Mouse (Mus musculus) frontal cortex, postnatal 10 days (tissue): ENCODE results near the gene Ppp1r3d.

Experiments
- DNase-seq, 2 experiments: peaks; one replicate each; pipeline ENCODE4 v3.0.0; 2022; ENCODE audit warnings: low spot score in 2 of 2, mixed read lengths in 1 of 2

Ppp1r3d gene

DNA sequence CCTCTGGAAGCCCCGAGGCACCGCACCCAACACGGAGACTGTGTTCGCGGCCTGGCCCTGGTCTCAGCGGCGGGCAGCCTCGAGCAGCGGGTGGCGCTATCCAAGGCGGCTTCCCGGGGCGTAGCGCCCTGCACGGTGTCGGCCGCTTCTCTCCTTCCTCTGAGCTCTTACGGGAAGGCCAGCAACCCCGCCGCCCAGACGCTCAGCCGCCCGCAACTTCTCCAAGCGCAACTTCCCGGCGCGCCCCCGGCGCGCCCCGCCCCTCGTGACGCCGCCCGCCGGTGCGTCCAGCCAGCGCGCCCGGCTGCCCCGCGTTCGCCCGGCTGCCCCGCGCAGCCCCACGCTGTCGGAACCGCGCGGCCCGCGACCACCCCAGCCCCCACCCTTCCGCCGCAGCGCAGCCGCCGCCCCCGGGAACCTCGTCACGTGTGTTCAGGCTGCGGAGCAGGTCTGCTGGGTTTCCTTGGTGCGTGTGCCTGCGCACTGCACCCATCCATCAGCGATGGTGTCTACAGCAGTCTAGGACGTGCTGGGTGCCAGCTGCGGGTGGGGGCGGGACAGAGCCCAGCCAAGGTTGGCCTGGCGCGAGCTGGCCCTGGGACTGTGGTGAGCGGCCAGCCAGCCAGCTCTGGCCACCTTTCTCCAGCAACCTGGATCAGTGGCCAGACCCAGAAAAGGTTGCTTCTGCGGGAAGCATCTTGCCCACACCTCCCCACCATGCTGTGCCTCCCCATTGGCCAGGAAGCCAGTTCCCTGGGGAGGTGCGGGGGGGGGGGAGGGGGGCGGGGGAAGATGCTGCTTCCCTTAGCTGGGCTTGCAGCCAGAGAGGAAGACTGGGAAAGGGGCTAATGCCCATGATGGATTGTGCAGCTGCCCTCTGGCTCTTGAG is at the start of gene Ppp1r3d, which contains the start of gene Fam217b:
Gene Ppp1r3d (minus strand): TSS at position 212 of the 889 bp plus-strand sequence.
Gene Fam217b (plus strand): TSS at position 264 of the 889 bp plus-strand sequence.
- peak; percentile 51 to 62 for DNase-seq

DNA sequence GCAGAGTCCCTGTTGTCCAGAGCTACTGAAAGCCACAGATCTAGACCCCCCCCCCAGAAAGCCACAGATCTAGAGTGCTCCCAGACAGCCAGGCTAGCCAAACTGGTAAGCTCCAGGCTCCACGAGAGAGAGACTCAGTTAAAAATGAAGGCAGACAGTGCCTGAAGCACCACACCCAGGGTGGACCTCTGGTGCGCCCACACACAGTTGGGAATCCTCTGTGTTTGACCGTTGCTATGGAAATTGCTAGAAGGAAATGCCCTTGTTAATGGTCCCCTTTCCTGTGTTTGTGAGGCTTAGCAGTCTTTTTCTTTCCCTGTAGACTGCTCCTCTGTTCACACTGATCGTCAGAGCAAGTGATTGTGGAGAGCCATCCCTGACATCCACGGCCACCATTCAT is 46.1 kb upstream of the Ppp1r3d start:
- no peak for DNase-seq

DNA sequence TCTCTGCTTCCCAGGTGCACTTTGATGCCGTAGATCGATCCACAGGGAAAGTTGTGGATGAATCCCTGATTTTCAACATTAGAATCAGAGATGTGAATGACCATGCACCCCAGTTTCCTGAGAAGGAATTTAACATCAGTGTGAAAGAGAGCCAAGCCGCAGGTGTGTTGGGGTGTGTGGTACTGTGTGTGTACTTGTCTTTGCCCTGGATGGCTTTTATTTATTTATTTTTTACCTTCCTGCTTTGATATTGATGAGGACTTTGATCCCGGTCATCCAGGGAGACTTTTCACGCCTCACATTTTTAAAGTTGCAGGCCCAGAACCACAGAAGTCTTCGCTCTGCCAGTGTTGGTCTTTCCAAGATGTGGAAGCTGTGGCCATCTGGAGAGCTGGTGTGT is 43.1 kb upstream of the Ppp1r3d start:
- no peak for DNase-seq

DNA sequence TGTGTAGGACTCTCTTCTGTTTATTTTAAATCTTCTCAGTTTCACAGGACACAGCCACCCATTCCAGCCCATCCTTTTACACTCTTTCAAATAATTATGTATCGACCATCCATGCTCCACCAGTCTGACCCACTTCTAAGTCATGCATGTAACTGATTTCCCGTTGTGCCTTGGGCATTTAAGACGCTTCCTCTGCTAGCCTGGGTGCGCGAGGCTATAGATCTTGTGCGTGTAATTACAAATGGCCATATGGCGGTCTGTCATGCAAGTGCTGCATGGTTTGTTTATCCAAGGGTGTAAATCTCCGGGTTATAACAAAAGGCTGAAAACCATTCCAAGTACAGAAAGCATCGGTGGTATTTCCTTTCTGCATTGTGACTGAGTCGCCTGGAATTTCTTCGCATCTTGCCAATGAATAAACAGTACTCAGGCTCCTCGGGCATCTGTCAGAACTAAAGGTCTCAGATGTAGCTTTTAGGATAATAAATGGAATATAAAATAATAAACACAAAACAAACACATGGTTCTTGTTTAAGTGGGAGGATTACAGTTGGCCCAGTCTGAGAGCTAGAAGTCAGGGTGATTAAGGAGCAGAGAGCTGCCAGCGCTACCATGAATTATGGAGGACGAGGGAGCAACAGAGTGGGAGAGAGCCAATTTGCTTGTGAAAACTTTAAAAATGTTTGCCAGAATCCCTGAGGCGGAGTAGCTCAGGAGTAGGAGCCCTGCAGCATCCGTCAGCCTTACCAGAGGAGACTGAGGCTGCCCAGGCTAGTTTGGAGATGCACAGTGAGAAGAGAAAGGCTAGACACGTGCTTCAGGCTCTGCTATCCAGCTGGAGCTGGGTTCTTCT is 40.6 kb upstream of the Ppp1r3d start:
- no peak for DNase-seq

DNA sequence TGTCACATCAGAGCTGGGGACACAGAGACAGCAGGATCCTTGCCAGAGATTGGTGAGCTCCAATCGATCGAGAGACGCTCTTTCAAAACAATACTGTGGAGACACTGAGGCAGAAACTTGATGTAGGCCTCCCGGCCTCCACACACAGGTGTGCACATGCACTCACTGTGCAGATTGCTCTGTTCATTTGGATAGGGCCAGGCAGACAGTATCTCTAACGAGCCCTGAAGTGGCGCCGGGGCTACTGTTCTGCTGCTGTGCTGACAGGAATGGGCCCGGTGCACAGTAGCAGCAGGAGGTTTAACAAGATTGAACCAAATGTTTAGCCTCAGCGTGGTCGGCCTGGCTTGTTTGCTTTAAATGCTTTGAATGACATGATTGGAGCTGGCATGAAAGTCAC is 36.7 kb upstream of the Ppp1r3d start:
- no peak for DNase-seq

DNA sequence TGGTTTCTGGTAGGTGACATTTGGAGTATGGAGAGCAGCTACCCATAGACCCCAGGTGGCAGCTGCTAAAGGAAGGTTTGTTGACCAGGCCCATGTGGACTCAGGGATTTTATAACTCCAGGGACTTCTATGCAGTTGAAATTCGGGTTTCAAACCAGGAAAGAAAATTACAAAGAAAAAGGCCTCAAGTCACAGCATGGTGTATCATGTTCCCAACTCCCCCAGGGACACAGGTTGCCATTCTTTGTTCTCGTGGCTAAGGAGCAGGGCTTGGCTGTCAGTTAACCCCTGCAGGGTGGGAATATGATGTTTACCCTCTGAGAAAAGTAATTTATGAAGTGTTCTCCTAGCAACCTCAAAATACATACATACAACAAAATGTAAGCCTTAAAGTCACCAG is 36.0 kb upstream of the Ppp1r3d start:
- no peak for DNase-seq

DNA sequence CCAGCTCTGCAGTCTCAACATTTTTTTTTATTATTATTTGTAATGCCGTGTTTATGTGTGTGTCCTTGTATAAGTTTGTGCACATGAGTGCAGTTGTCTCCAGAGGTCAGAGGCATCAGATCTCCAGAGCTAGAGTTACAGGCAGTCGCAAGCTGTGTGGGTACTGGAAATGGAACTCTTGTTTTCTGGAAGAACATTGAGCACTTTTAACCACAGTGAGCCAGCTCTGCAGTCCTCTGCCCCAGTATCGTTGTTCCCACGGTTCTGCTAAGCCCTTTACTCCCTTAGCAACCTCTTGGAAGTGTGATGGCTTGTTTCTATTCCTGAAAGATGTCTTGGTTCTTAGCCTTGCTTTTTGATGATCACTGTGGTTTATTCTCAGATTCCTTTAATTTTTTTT is 35.1 kb upstream of the Ppp1r3d start:
- DNase-seq = no peak

DNA sequence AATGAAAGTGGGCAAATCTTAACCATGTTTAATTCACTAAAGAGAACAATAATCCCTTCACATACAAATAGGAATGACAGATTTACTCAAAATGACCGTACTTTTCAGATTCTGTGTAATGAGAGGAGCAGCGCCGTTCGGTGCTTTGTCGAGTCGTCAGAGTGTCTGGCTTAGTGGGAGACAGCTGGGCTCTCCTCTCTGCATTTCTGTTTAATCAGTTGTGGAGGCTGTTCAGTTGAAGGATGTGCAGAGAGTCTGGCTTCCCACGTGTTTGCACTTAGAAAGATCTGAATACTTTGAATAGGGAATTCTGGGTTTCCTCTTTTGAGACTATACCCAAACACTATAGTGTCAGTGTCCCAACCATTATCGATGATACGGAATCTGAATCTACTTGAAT is 23.0 kb upstream of the Ppp1r3d start:
- no peak for DNase-seq

DNA sequence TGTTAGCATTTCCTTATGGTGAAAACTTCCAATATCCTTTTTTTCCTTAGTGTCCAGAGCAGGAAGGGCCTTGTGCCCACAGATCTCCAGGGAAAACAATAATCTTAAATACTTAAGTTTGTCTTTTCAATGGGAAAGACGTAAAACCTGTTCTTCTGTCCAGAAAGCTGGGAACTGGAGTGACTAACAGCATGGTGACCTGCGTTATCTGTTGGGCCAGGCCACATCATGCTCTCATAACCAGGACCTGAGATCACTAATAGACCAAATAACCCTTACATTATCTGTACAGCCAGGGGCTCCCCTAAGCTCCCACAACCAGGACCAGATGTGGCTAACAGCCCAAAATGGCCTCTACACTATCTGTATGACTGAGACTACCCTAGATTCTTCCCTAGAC is 19.6 kb upstream of the Ppp1r3d start:
- no peak for DNase-seq

DNA sequence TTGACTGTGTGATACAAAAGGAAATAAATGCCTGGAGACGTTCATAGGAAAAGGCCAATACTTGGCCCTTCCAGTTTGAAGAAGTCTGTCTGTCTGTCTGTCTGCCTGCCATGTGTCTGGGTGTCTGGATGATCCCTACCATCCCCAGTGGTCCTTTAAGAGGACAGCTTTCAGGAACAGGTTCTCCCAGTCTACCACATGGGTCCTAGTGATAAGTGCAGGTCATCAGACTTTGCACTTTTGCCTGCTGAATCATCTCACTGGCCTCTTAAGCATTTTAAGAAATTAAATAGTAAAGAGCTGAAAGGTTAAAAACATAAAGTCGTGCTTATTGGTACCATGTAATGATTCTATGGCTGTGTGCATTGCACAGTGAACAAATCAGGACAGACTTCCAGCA is 19.2 kb upstream of the Ppp1r3d start:
- DNase-seq = no peak

DNA sequence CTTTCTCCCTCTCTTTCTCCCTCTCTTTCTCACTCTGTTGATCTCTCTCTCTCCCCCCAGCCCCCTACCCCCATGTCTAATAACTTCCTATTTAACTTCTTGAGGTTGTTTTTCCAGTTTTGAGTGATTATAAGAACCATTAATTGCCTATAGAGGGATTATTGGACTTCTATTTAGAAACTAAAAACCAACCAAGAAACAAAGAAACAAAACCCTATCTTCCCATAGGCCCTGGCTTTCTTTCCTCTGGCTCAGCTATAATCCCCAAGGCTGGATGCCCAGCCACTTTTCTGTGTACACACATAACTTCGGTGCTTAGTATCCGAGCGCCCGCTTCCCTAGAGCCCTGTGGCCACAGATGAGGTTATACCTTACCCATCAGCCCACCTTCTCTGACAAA is 16.0 kb upstream of the Ppp1r3d start, which contains the start of gene Cdh26:
Gene Cdh26 (plus strand): TSS at position 301 of the 400 bp plus-strand sequence.
- DNase-seq = no peak

DNA sequence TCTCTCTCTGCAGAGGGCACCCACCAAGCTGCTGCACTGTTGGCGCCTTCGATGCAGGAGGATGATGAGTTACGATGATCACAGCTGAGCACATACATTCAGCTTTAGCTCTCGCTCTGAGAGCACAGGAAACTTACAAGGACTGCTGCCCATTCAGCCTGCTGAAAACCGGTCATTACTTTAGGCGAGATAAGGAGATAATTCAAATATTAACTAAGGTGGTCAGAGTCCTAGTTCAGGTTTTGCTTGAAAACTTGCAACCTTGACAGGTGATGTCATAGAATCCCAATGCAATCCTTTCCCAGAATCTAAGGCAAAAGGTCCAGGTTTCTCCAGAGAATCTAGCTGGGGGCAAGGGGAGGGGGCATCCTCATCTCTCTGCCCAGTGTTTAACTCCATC is 15.2 kb upstream of the Ppp1r3d start:
- DNase-seq = no peak

DNA sequence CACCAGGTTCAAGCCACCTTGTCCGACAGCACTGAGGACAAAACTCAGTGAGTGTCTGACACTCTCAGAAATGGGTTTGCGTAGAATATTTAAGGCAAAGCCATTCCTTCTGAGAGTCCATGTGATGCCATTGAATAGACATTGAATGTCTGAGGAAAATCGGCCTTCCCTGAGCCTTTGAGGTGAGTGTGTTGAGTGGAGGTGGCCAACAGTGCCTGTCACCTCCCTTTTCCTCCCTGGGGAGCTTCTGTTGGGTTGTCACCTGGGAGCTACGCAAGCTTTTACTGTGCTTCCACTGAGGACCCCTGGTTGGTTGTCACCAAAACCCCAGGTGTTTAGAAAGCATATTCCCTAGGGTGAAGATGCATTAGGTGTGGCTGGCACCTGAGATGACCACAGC is 14.4 kb upstream of the Ppp1r3d start:
- DNase-seq = no peak

DNA sequence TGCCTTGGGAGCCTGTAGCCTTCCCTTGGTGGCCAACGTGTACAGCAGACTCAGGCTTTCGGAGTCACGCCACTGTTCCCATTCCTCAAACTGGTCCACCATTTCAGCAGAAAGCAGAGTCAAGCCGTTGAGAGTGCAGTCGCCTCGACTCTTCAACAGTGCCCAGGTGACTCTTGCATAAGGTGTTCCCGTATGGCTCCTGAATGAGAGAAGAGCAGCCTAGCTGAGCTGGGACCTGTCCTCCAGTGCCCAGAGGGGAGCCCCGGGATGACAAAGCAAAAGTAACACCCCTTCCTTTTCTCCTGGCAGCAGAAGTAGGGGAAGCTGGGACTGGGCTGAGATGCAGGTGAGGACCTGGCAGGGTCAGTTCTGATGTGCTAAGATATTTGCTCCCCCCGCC is 13.9 kb upstream of the Ppp1r3d start:
- DNase-seq = peak in 1 of 2 experiments; percentile 2

DNA sequence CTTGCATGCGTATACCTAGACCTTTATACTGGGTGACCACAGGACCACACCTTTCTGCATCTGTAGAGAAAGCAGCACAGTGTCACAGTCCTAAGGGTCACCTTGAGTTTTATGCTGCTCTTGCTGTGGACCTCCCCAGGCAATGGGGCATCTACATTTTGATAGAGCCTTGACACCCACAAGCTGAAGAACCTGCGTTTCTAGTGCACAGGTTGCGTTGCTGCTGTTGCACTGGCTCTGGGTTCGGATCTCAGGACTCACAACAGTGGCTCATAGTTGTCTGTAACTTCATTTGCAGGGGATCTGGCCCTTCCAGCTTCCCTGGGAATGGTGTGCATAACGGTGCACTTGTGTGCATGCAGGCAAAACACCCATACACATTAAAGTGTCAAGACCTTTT is 12.9 kb upstream of the Ppp1r3d start:
- no peak for DNase-seq

DNA sequence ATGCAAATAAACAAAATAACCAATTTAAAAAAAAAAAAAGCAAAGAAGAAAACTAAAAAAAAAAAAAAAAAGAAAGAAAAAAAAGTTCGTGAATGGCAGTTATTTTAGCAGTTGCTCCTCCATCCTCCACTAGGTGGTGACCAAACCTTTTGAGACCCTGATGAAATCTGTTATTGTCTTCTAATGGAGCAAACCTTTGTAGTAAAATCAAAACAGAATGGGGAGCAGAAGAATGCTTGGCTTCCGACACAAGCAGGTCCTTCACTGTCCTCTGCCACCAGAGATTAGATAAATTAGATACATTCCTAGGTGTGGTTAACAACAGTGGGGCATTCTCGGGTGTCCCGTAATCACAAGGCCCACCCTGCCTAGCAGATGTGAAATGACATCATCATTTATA is 12.0 kb upstream of the Ppp1r3d start:
- peak; percentile 17 to 22 for DNase-seq

DNA sequence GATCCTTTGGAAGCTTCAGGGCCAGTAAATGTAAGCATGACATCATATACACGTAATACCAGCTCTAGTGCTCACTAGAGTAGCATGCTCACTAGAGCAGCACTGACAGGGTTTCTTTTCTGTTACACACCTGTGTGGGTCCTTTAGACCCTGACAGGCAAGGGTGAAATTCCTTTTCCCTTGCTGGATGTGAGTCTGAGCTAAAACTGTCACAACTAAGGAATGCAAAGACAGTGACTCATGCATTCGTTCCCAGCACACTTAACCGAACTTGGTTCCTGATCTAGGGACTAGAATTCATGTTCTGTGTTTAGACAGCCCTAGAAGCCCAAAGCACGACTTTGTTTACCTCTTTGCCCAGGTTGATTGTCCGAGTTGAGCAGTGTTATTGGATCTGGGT is 9.0 kb upstream of the Ppp1r3d start:
- DNase-seq = peak in 1 of 2 experiments; percentile 1

DNA sequence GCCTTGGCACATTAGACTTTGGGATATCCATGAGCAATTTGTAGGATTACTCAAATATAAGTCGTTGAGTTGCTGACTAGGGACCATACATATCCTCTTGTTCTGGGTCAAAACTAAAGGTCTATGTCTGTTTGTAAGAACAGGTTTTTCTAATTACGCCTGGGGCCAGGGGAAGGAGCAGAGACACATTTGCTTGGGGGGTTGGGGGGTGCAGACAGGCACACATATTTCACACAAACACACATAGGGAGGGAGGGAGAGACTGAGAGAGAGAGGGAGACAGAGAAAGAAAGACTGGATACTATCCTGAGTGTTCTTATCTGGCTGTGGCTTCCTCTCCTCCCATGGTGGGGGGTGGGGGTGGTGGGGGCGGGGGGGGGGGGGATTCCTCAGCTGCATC is 7.9 kb upstream of the Ppp1r3d start:
- peak; percentile 0 for DNase-seq

DNA sequence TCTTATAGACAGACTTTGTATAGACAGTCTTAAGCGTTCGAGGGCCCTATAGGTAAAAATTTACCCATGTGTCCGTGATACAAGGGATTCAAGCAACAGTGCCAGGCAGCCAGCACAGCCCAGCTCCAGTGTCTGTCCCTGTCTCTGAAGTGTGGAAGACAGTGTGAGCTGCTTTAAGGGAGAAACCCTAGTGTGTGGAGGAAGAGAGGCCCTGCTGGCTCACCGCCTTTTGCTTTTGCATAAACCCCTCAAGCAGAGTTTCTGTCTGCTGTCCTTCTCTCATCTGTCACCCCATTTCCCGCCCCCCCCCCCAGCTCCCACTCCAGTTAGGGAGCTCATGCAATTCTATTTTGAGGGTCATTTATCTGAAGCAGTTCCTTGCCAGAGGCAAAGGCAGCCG is 7.3 kb upstream of the Ppp1r3d start:
- peak; percentile 1 to 4 for DNase-seq

DNA sequence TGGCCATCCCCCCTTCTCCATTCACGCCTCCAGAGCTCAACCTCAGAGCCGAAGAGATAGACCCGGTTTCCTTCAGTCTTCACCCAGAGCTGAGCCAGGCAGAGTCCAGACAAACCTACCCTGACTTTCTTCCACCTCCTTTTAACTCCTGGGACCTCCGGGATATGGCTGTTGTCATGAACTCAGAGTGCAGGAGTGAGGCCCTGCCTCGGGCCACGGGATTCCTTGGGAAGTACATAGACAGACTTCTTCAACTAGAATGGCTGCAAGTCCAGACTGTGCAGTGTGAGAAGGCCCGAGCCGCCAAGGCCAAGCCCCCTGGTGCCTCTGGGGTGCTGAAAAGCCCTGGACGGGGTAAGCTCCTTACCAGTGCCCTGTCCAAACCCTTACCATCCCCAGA is 6.3 kb upstream of the Ppp1r3d start:
- no peak for DNase-seq

DNA sequence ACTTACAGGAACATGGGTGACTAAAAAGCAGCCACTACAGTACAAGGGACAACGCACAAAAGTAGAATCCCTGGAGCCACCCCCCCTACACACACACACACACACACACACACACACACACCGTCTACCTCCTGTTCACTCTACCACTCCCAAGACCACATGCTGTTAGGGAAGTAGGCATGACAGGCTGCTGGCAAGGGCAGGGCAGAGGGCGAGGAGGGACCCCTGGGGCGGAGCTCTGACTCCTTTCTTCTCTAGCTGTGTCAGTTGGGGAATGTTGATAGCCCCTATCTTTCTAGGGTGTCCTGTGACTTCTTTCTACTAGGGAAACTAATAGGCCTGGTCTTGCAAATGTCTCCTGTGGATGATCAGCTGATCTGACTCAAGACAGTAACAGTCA is 2.7 kb upstream of the Ppp1r3d start:
- peak in 1 of 2 experiments; percentile 11 for DNase-seq

DNA sequence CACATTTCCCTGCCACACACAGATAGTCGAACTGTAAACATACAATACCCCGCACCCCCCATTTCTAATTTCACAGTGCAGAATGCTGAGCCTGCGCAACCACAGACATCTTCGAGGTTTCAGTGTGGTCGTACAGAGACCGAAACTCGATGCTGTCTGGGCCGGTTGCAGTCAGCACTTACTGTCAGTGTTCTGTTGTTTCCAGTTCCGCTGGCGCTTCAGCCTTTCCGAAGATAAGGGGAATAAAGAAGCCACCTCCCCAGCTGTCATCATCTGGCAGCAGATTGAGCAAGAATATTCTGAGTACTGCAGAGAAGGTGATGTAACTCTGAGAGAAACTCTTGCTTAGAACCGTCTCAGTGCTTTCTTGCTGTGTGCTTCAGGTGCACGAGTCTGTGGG is 2.2 kb upstream of the Ppp1r3d start:
- peak in 1 of 2 experiments; percentile 9 for DNase-seq

DNA sequence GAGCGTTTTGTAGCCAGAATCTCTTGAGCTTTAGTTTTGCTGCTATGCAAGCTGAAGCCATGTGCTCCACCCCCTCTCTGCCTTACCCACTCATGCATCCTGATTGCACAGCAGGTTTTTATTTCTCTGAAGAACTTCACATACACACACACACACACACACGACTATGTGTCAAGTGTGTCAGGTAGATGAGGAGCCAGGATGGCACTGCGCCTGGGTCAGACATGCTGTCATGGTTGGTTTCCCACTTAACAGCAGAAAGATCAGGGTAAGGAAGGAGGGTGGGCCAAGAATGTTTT is 827 bp upstream of the Ppp1r3d start:
- no peak for DNase-seq
